Mouse (Mus musculus): ENCODE measurements around the gene Tceal9. TPM values are rescaled to one million over a fixed set of nuclear protein-coding genes. Genes with fewer than 3 reads are reported as not detected.
A peak's percentile ranks its signal among the peaks of the same experiment; 100 is the strongest.
"Not testable (repeated sequence)": the region's sequence is repeated elsewhere in the genome, so short reads cannot be mapped to it uniquely, and the experiment has no call there.

Gene Tceal9
- 520 and 545 TPM in 2 replicates for polyA plus RNA-seq (2015; fragmentation: Nextera tagmentation; extraction: Ambion mirVana)

GRCm38 (mm10) chrX:136244574-136245229 is at the start of gene Tceal9:
TSS of gene Tceal9 (plus strand) at chrX:136245079.
- Histone ChIP-seq H3K9ac (peak within 1 kb of the TSS; percentile 44), H3K4me1 (no peaks in the 10 kb centered on the region), H3K4me2 (replicated peaks) (peak within 1 kb of the TSS; percentile 36), H3K9me3 (replicated peaks) (no peaks in the 10 kb centered on the region), H3K27me3 (no peaks in the 10 kb centered on the region), H3K4me3 (replicated peaks) (peak within 1 kb of the TSS; percentile 56), H3K36me3 (no peaks in the 10 kb centered on the region), H3K27ac (replicated peaks) (peak within 1 kb of the TSS; percentile 84)
- WGBS, result 20% methylated on average over 20 of the region's 20 CpGs
- peak; percentile 91 for ATAC-seq (ENCODE audit: insufficient number of reproducible peaks, low FRiP score, low TSS enrichment, low read depth)

DNA sequence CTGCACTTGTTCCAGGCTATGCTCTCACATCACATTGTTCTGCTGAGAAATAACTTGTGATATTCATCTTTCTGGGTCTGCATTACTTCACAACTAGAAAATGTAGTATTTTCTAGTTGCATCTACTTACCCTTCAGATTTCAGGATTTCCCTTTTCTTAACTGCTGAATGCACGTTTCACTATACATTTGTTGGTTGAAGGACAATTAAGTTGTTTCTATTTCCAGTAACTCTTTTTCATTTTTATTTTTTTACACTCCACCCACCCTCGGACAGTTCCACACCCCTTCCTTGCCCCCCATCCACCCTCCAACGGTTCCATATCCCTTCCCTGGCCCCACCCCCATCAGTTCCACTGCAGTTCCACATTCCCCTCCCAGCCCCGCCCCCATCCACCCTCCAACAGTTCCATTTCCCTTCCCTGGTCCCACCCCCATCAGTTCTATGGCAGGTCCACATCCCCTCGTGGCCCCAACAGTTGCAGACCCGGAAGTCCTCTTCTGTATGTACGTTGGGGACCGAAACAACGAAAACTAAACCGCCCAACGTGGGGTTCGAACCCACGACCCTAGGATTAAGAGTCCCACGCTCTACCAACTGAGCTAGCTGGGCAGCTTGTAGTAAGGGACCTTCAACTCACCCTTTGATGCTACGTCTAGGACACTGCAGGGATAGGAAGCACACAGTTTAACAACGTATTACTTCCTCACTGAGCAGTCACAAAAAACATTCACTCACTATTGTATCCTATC is 49.5 kb upstream of the Tceal9 start:
- ATAC-seq (ENCODE audit: insufficient number of reproducible peaks, low FRiP score, low TSS enrichment, low read depth), result no peak
- H3K36me3 ChIP-seq, result no peaks in the 10 kb centered on the region
- H3K4me3 ChIP-seq (replicated peaks), result no peak overlapping the region
- 80% methylated on average over 16 of the region's 16 CpGs for WGBS
- H3K4me2 ChIP-seq (replicated peaks), result no peak overlapping the region
- no peaks in the 10 kb centered on the region for H3K9me3 ChIP-seq (replicated peaks)
- no peaks in the 10 kb centered on the region for H3K27me3 ChIP-seq
- H3K9ac ChIP-seq, result no peak overlapping the region
- no peaks in the 10 kb centered on the region for H3K4me1 ChIP-seq
- no peak overlapping the region for H3K27ac ChIP-seq (replicated peaks)

DNA sequence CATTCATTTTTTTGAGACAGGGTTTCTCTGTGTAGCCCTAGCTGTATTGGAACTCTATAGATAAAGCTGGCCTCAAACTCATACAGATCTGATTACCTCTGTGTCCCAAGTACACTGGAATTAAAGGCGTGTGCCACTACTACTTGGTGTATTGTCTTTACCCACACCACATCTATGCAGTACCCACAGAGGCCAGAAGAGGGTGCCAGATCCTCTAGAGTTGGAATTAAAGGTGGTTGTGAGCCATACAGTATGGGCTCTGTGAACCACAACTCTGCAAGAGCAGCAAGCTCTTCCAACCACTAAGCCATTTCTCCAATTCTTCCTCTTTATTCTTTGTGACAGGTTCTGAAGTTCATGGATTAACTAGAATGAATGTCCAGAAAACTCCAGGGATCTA is 48.0 kb upstream of the Tceal9 start:
- Histone ChIP-seq H3K36me3 (no peaks in the 10 kb centered on the region), H3K27me3 (no peaks in the 10 kb centered on the region), H3K9ac (no peak overlapping the region), H3K4me2 (replicated peaks) (no peak overlapping the region), H3K27ac (replicated peaks) (no peak overlapping the region), H3K4me3 (replicated peaks) (no peak overlapping the region), H3K9me3 (replicated peaks) (no peaks in the 10 kb centered on the region), H3K4me1 (no peaks in the 10 kb centered on the region)
- WGBS, result 59% methylated on average over 1 of the region's 1 CpGs
- ATAC-seq (ENCODE audit: insufficient number of reproducible peaks, low FRiP score, low TSS enrichment, low read depth), result no peak

- Histone ChIP-seq H3K4me1 (no peaks in the 10 kb centered on the region), H3K9me3 (replicated peaks) (no peaks in the 10 kb centered on the region), H3K36me3 (no peaks in the 10 kb centered on the region), H3K27me3 (no peaks in the 10 kb centered on the region), H3K27ac (replicated peaks) (no peak overlapping the region), H3K4me3 (replicated peaks) (peak overlapping the region; percentile 43), H3K9ac (0 out of 2 replicates have a peak overlapping the region, but pooled peaks have one; percentile 18), H3K4me2 (replicated peaks) (peak overlapping the region; percentile 51)
- 21% methylated on average over 7 of the region's 7 CpGs for WGBS
- ATAC-seq (ENCODE audit: insufficient number of reproducible peaks, low FRiP score, low TSS enrichment, low read depth), result 0 out of 2 replicates have a peak, but pooled peaks have one; percentile 11
Observed at GRCm38 (mm10) chrX:136203257-136203656, 41.6 kb upstream of the Tceal9 start.

DNA sequence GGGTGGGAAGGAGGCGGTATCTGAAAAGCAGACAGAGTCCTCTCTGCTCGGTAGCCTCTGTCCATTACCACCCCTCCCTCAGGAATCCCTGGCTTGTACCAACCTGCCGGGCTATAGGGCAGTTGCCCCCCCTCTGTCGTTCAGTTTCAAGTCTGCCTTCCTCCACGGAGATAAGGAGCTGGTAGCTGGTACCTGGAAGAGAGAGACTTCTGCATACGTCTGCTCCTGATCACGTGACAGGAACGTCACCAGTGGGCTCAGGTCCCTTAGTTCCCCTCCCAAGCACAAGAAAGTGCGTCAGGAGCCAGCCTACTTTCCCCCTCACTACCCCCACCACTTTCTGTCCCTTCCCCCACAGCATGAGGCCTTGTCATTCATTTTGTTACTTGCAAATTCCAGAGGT is 41.2 kb upstream of the Tceal9 start, which contains the start of gene Tceal5:
Gene Tceal5 (minus strand): TSS at position 213 of the 403 bp plus-strand sequence.
- no peaks in the 10 kb centered on the region for H3K27me3 ChIP-seq
- peak within 1 kb of the TSS; percentile 43 for H3K4me3 ChIP-seq (replicated peaks)
- peak within 1 kb of the TSS; percentile 51 for H3K4me2 ChIP-seq (replicated peaks)
- no peak within 1 kb of the TSS for H3K27ac ChIP-seq (replicated peaks)
- H3K4me1 ChIP-seq, result no peaks in the 10 kb centered on the region
- WGBS, result 13% methylated on average over 9 of the region's 9 CpGs
- ATAC-seq (ENCODE audit: insufficient number of reproducible peaks, low FRiP score, low TSS enrichment, low read depth), result peak; percentile 65; the same call in 1 of the 2 replicates
- 0 out of 2 replicates have a peak within 1 kb of the TSS, but pooled peaks have one; percentile 18 for H3K9ac ChIP-seq
- H3K36me3 ChIP-seq, result no peaks in the 10 kb centered on the region
- H3K9me3 ChIP-seq (replicated peaks), result no peaks in the 10 kb centered on the region

GRCm38 (mm10) chrX:136204406-136204805 is 40.5 kb upstream of the Tceal9 start:
- H3K9ac ChIP-seq, result no peak overlapping the region
- H3K9me3 ChIP-seq (replicated peaks), result no peaks in the 10 kb centered on the region
- no peaks in the 10 kb centered on the region for H3K4me1 ChIP-seq
- no peak overlapping the region for H3K4me3 ChIP-seq (replicated peaks)
- ATAC-seq (ENCODE audit: insufficient number of reproducible peaks, low FRiP score, low TSS enrichment, low read depth), result no peak
- H3K4me2 ChIP-seq (replicated peaks), result no peak overlapping the region
- no peak overlapping the region for H3K27ac ChIP-seq (replicated peaks)
- WGBS, result 83% methylated on average over 6 of the region's 6 CpGs
- H3K27me3 ChIP-seq, result no peaks in the 10 kb centered on the region
- H3K36me3 ChIP-seq, result no peaks in the 10 kb centered on the region

DNA sequence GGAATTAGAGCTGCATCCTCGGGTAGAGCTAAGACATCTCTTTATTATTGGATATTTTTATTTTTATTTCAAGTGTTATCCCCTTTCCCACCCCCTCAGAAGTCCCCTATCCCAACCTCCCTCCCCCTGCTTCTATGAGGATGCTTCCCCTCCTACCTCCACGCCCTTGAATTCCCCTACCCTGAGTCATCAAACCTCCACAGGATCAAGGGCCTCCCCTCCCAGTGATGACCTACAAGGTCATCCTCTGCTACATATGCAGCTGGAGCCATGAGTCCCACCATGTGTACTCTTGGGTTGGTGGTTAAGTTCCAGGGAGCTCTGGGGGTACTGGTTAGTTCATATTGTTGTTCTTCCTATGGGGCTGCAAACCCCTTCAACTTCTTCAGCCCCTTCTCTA is 31.5 kb upstream of the Tceal9 start:
- H3K27me3 ChIP-seq, result no peaks in the 10 kb centered on the region
- no peaks in the 10 kb centered on the region for H3K36me3 ChIP-seq
- H3K9me3 ChIP-seq (replicated peaks), result no peaks in the 10 kb centered on the region
- no peak overlapping the region for H3K4me2 ChIP-seq (replicated peaks)
- no peak for ATAC-seq (ENCODE audit: insufficient number of reproducible peaks, low FRiP score, low TSS enrichment, low read depth)
- H3K4me3 ChIP-seq (replicated peaks), result no peak overlapping the region
- H3K4me1 ChIP-seq, result no peaks in the 10 kb centered on the region
- H3K9ac ChIP-seq, result no peak overlapping the region
- no peak overlapping the region for H3K27ac ChIP-seq (replicated peaks)
- 62% methylated on average over 2 of the region's 2 CpGs for WGBS

DNA sequence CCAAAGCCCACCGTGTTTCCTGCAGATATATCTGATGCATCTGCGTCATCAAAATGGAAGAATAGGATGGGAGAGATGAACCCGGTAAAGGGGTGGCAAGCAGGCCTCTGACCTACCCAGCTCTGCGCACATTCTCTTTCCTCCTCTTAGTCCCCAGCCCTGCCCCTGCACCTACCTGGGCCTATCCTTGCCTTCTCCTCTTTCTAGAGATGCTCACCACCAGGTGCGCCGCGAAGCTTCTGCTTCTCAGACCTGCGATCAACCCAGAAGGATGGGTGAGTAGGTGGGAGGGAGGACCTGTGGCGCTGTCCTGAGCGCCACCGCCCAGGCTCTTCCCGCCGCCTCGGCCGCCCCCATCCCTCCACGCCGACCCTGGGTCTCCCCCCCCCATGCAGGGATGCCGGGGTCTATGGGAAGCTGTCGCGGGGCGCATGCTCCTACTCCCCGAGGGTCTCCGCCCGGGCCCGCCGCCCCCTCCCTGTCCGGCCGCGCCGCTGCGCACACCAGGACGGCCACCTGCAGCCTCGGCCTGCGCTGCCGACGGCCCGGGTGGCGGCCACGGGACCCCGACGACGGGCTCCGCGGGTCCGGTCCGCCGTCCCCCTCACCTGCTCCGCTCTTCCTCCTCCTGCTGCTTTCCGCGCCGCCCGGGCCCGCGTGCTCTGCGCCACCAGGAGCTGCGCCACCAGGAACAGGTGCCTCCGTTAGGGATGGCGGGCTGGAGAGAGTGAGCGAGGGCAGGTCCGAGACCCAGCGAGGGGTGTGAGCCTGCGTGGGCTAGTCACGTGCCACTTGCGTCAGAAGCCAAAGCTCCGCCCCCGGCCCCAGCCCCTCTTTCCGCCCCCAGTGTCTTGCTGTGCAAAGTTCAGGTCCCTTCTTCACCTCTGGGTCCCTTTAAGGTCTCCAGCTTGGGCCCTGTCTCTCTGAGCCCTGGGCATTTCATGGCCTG is 29.9 kb upstream of the Tceal9 start, which contains the start of the genes Tceal7 and Bex1:
Gene Tceal7 (plus strand): TSS at position 51 of the 949 bp plus-strand sequence.
Gene Bex1 (minus strand): TSS at position 785 of the 949 bp plus-strand sequence.
- H3K4me1 ChIP-seq; H3K36me3 ChIP-seq; H3K9me3 ChIP-seq (replicated peaks); H3K27me3 ChIP-seq; H3K27ac ChIP-seq (replicated peaks); H3K9ac ChIP-seq: not testable (repeated sequence)
- Histone ChIP-seq H3K4me2 (replicated peaks) (peak within 1 kb of the TSS; percentile 49), H3K4me3 (replicated peaks) (peak within 1 kb of the TSS; percentile 36)
- peak; percentile 80 for ATAC-seq (ENCODE audit: insufficient number of reproducible peaks, low FRiP score, low TSS enrichment, low read depth)
- WGBS, result 25% methylated on average over 22 of the region's 67 CpGs

DNA sequence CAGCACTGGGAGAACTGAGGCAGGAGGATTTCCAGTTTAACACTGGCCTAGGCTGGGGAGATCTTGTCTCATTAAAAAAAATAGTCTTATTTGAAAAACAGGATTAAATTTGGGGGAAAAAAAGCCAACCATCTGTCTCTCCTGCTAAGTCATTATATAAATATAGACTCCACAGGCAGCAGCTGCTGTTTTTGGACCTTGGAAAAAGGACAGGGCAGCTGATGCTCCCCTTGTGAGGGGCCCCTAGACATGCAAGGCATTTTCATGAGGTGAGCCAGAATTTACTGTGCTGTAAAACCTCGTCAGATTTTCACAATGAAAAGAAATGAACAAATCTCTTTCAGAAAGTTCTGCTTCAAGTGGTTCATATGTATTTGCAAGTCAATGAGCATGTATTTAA is 28.6 kb upstream of the Tceal9 start:
- Histone ChIP-seq H3K9me3 (replicated peaks) (no peaks in the 10 kb centered on the region), H3K4me2 (replicated peaks) (no peak overlapping the region), H3K27me3 (no peaks in the 10 kb centered on the region), H3K36me3 (no peaks in the 10 kb centered on the region), H3K9ac (no peak overlapping the region), H3K4me3 (replicated peaks) (no peak overlapping the region), H3K4me1 (no peaks in the 10 kb centered on the region), H3K27ac (replicated peaks) (no peak overlapping the region)
- WGBS, result 62% methylated on average over 1 of the region's 1 CpGs
- ATAC-seq (ENCODE audit: insufficient number of reproducible peaks, low FRiP score, low TSS enrichment, low read depth), result no peak

- Histone ChIP-seq H3K36me3 (no peaks in the 10 kb centered on the region), H3K27me3 (peaks cover 2% of the 10 kb centered on the region; the same call in 1 of the 2 replicates), H3K27ac (replicated peaks) (no peak overlapping the region), H3K9me3 (replicated peaks) (no peaks in the 10 kb centered on the region), H3K4me3 (replicated peaks) (no peak overlapping the region), H3K4me1 (no peaks in the 10 kb centered on the region), H3K4me2 (replicated peaks) (no peak overlapping the region), H3K9ac (no peak overlapping the region)
- 58% methylated on average over 6 of the region's 6 CpGs for WGBS
- no peak for ATAC-seq (ENCODE audit: insufficient number of reproducible peaks, low FRiP score, low TSS enrichment, low read depth)
Observed at GRCm38 (mm10) chrX:136223714-136224113, 21.2 kb upstream of the Tceal9 start.

All from embryonic facial prominence, embryonic 15.5 days (tissue).